Mouse (Mus musculus) urinary bladder, postnatal 10 days (tissue): ENCODE measurements around the gene Tnks2.
A peak's percentile ranks its signal among the peaks of the same experiment; 100 is the strongest.
"Not testable (repeated sequence)": the region's sequence is repeated elsewhere in the genome, so short reads cannot be mapped to it uniquely, and the experiment has no call there.

ENCODE experiments used
- DNase-seq: peaks from one replicate; pipeline ENCODE4 v3.0.0; 2022; ENCODE audit warnings: low spot score

Gene Tnks2

GRCm38 (mm10) chr19:36833788-36834531 is at the start of gene Tnks2:
Gene Tnks2, plus strand, starts transcription at chr19:36834232.
- peak; percentile 91 for DNase-seq

- DNase-seq = no peak
Observed at GRCm38 (mm10) chr19:36789873-36790733, 43.9 kb upstream of the Tnks2 start.

GRCm38 (mm10) chr19:36792589-36792988 is 41.4 kb upstream of the Tnks2 start:
- no peak for DNase-seq

GRCm38 (mm10) chr19:36793450-36793849 is 40.6 kb upstream of the Tnks2 start:
- no peak for DNase-seq

- no peak for DNase-seq
Observed at GRCm38 (mm10) chr19:36794008-36794407, 40.0 kb upstream of the Tnks2 start.

- no peak for DNase-seq
Observed at GRCm38 (mm10) chr19:36795277-36795676, 38.8 kb upstream of the Tnks2 start.

- no peak for DNase-seq
Observed at GRCm38 (mm10) chr19:36796931-36797330, 37.1 kb upstream of the Tnks2 start.

- DNase-seq = no peak
Observed at GRCm38 (mm10) chr19:36800288-36800687, 33.7 kb upstream of the Tnks2 start.

- no peak for DNase-seq
Observed at GRCm38 (mm10) chr19:36801856-36802641, 32.0 kb upstream of the Tnks2 start.

- DNase-seq = no peak
Observed at GRCm38 (mm10) chr19:36803403-36803802, 30.6 kb upstream of the Tnks2 start.

- no peak for DNase-seq
Observed at GRCm38 (mm10) chr19:36806842-36807241, 27.2 kb upstream of the Tnks2 start.

GRCm38 (mm10) chr19:36808426-36809105 is 25.5 kb upstream of the Tnks2 start:
- no peak for DNase-seq

GRCm38 (mm10) chr19:36809476-36810168 is 24.4 kb upstream of the Tnks2 start:
- no peak for DNase-seq

GRCm38 (mm10) chr19:36812011-36812410 is 22.0 kb upstream of the Tnks2 start:
- no peak for DNase-seq

GRCm38 (mm10) chr19:36815396-36816271 is 18.4 kb upstream of the Tnks2 start:
- no peak for DNase-seq

GRCm38 (mm10) chr19:36818141-36818885 is 15.7 kb upstream of the Tnks2 start:
- DNase-seq = no peak

GRCm38 (mm10) chr19:36819199-36819598 is 14.8 kb upstream of the Tnks2 start:
- no peak for DNase-seq

GRCm38 (mm10) chr19:36820469-36820868 is 13.6 kb upstream of the Tnks2 start:
- no peak for DNase-seq

- not testable (repeated sequence) for DNase-seq
Observed at GRCm38 (mm10) chr19:36821301-36821700, 12.7 kb upstream of the Tnks2 start.
